Mouse (Mus musculus): Measurements from ENCODE around the gene Tnfrsf9. TPM values are rescaled to one million over a fixed set of nuclear protein-coding genes. Genes with fewer than 3 reads are reported as not detected.
A peak's percentile ranks its signal among the peaks of the same experiment; 100 is the strongest.

Tnfrsf9 gene
- polyA plus RNA-seq, 1 experiment from 2014 or later, result 0.11 TPM

- DNase-seq (ENCODE audit: low spot score) (no peak), ATAC-seq (ENCODE audit: low read depth) (no peak)
- H3K4me2 ChIP-seq (ENCODE audit: low read depth, low read length), result peak overlapping the region; percentile 65
These were observed 619 bp upstream of the Tnfrsf9 start for GRCm38 (mm10) chr4:150913743-150914142.

GRCm38 (mm10) chr4:150915181-150915906 is 982 bp downstream of the Tnfrsf9 start:
- WGBS, result 46% methylated on average over 10 of the region's 10 CpGs
- Histone ChIP-seq H3K27ac (replicated peaks; ENCODE audit: low read depth, low read length) (peak overlapping the region; percentile 85; the same call in 1 of the 2 replicates), H3K4me3 (ENCODE audit: low read depth, low read length) (peak overlapping the region; percentile 70)

More at GRCm38 (mm10) chr4:150913743-150914142, 619 bp upstream of the Tnfrsf9 start:
- Histone ChIP-seq H3K4me1 (ENCODE audit: control insufficient read depth, insufficient read depth, low read length) (peaks cover 13% of the 10 kb centered on the region), H3K27ac (replicated peaks; ENCODE audit: low read depth, low read length) (peak overlapping the region; percentile 85), H3K9me3 (ENCODE audit: control insufficient read depth, low read length) (no peaks in the 10 kb centered on the region), H3K36me3 (ENCODE audit: control insufficient read depth, insufficient read depth, low read length) (no peaks in the 10 kb centered on the region), H3K4me3 (ENCODE audit: low read depth, low read length) (peak overlapping the region; percentile 70), H3K27me3 (replicated peaks; ENCODE audit: control insufficient read depth, insufficient read depth, low read length) (no peaks in the 10 kb centered on the region), H3K9ac (ENCODE audit: low read depth, low read length) (peak overlapping the region; percentile 89)
- WGBS, result 14% methylated on average over 12 of the region's 12 CpGs

GRCm38 (mm10) chr4:150917336-150918027 is 3.1 kb downstream of the Tnfrsf9 start:
- no peak for ATAC-seq (ENCODE audit: low read depth)
- Histone ChIP-seq H3K36me3 (ENCODE audit: control insufficient read depth, insufficient read depth, low read length) (no peaks in the 10 kb centered on the region), H3K4me3 (ENCODE audit: low read depth, low read length) (no peak overlapping the region), H3K27ac (replicated peaks; ENCODE audit: low read depth, low read length) (no peak overlapping the region), H3K27me3 (replicated peaks; ENCODE audit: control insufficient read depth, insufficient read depth, low read length) (no peaks in the 10 kb centered on the region), H3K9ac (ENCODE audit: low read depth, low read length) (no peak overlapping the region), H3K4me2 (ENCODE audit: low read depth, low read length) (no peak overlapping the region), H3K4me1 (ENCODE audit: control insufficient read depth, insufficient read depth, low read length) (peaks cover 13% of the 10 kb centered on the region), H3K9me3 (ENCODE audit: control insufficient read depth, low read length) (no peaks in the 10 kb centered on the region)
- WGBS, result 67% methylated on average over 8 of the region's 8 CpGs
- DNase-seq (ENCODE audit: low spot score), result no peak

More at GRCm38 (mm10) chr4:150915181-150915906, 982 bp downstream of the Tnfrsf9 start:
- H3K27me3 ChIP-seq (replicated peaks; ENCODE audit: control insufficient read depth, insufficient read depth, low read length), result no peaks in the 10 kb centered on the region
- ATAC-seq (ENCODE audit: low read depth) (no peak), DNase-seq (ENCODE audit: low spot score) (no peak)
- peaks cover 13% of the 10 kb centered on the region for H3K4me1 ChIP-seq (ENCODE audit: control insufficient read depth, insufficient read depth, low read length)
- no peaks in the 10 kb centered on the region for H3K9me3 ChIP-seq (ENCODE audit: control insufficient read depth, low read length)
- H3K4me2 ChIP-seq (ENCODE audit: low read depth, low read length), result peak overlapping the region; percentile 65
- peak overlapping the region; percentile 89 for H3K9ac ChIP-seq (ENCODE audit: low read depth, low read length)
- no peaks in the 10 kb centered on the region for H3K36me3 ChIP-seq (ENCODE audit: control insufficient read depth, insufficient read depth, low read length)

DNA sequence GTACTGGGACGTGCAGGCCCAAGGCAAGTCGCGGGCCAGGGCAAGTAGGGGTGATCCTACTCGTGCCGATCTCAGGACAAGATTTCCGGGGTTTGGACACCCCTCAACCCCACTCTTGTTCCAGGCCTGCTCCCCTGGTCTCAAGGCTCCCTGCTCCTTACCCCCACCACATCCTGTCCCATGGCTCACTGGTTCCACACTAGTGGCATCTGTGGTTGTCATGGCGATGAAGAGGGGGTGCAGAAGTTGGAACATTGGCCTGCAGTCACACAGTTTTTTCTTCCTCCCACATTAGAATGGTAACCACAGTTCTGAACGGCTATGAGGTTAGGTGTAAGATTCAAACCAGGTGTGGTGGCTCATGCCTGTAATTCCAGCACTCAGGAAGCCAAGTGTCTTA is 6.8 kb downstream of the Tnfrsf9 start:
- no peaks in the 10 kb centered on the region for H3K36me3 ChIP-seq (ENCODE audit: control insufficient read depth, insufficient read depth, low read length)
- no peak overlapping the region for H3K4me3 ChIP-seq (ENCODE audit: low read depth, low read length)
- H3K27me3 ChIP-seq (replicated peaks; ENCODE audit: control insufficient read depth, insufficient read depth, low read length), result no peaks in the 10 kb centered on the region
- H3K9me3 ChIP-seq (ENCODE audit: control insufficient read depth, low read length), result no peaks in the 10 kb centered on the region
- 71% methylated on average over 8 of the region's 8 CpGs for WGBS
- no peak overlapping the region for H3K9ac ChIP-seq (ENCODE audit: low read depth, low read length)
- DNase-seq (ENCODE audit: low spot score) (no peak), ATAC-seq (ENCODE audit: low read depth) (no peak)
- no peak overlapping the region for H3K27ac ChIP-seq (replicated peaks; ENCODE audit: low read depth, low read length)
- H3K4me1 ChIP-seq (ENCODE audit: control insufficient read depth, insufficient read depth, low read length), result no peaks in the 10 kb centered on the region
- no peak overlapping the region for H3K4me2 ChIP-seq (ENCODE audit: low read depth, low read length)

GRCm38 (mm10) chr4:150924308-150924707 is 9.9 kb downstream of the Tnfrsf9 start:
- H3K4me3 ChIP-seq (ENCODE audit: low read depth, low read length), result no peak overlapping the region
- ATAC-seq (ENCODE audit: low read depth) (no peak), DNase-seq (ENCODE audit: low spot score) (no peak)
- H3K27me3 ChIP-seq (replicated peaks; ENCODE audit: control insufficient read depth, insufficient read depth, low read length), result no peaks in the 10 kb centered on the region
- H3K9ac ChIP-seq (ENCODE audit: low read depth, low read length), result no peak overlapping the region
- no peaks in the 10 kb centered on the region for H3K36me3 ChIP-seq (ENCODE audit: control insufficient read depth, insufficient read depth, low read length)
- no peaks in the 10 kb centered on the region for H3K9me3 ChIP-seq (ENCODE audit: control insufficient read depth, low read length)
- H3K27ac ChIP-seq (replicated peaks; ENCODE audit: low read depth, low read length), result no peak overlapping the region
- no peaks in the 10 kb centered on the region for H3K4me1 ChIP-seq (ENCODE audit: control insufficient read depth, insufficient read depth, low read length)
- no peak overlapping the region for H3K4me2 ChIP-seq (ENCODE audit: low read depth, low read length)
- 82% methylated on average over 13 of the region's 13 CpGs for WGBS

DNA sequence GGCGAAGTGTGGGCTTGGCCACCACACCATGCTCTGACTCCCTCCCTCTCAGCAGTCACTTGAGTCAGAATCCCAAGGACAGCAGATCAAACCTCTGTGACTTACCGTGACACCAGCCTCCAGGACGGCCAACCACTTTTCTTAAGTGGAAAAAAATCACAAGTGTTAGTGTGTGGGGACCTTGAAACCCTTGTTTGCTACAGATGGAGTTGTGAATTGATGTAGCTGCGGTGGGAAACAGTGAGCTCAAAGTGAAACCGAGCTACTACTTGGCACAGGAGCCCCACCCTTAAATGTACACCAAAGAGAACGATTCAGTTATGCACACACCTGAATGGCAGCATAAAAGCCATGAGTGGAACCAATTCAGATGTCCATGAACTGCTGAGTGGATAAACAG is 10.6 kb downstream of the Tnfrsf9 start:
- H3K27me3 ChIP-seq (replicated peaks; ENCODE audit: control insufficient read depth, insufficient read depth, low read length), result no peaks in the 10 kb centered on the region

GRCm38 (mm10) chr4:150925923-150926322 is 11.6 kb downstream of the Tnfrsf9 start:
- H3K27me3 ChIP-seq (replicated peaks; ENCODE audit: control insufficient read depth, insufficient read depth, low read length), result no peaks in the 10 kb centered on the region
- H3K9me3 ChIP-seq (ENCODE audit: control insufficient read depth, low read length), result no peaks in the 10 kb centered on the region
- H3K9ac ChIP-seq (ENCODE audit: low read depth, low read length), result no peak overlapping the region
- H3K4me3 ChIP-seq (ENCODE audit: low read depth, low read length), result no peak overlapping the region
- H3K27ac ChIP-seq (replicated peaks; ENCODE audit: low read depth, low read length), result no peak overlapping the region
- H3K4me2 ChIP-seq (ENCODE audit: low read depth, low read length), result no peak overlapping the region
- 58% methylated on average over 5 of the region's 5 CpGs for WGBS
- DNase-seq (ENCODE audit: low spot score) (no peak), ATAC-seq (ENCODE audit: low read depth) (no peak)
- H3K36me3 ChIP-seq (ENCODE audit: control insufficient read depth, insufficient read depth, low read length), result no peaks in the 10 kb centered on the region
- H3K4me1 ChIP-seq (ENCODE audit: control insufficient read depth, insufficient read depth, low read length), result no peaks in the 10 kb centered on the region

More for the DNA sequence above, 10.6 kb downstream of the Tnfrsf9 start:
- Histone ChIP-seq H3K4me1 (ENCODE audit: control insufficient read depth, insufficient read depth, low read length) (no peaks in the 10 kb centered on the region), H3K4me3 (ENCODE audit: low read depth, low read length) (no peak overlapping the region), H3K9me3 (ENCODE audit: control insufficient read depth, low read length) (no peaks in the 10 kb centered on the region), H3K36me3 (ENCODE audit: control insufficient read depth, insufficient read depth, low read length) (no peaks in the 10 kb centered on the region), H3K4me2 (ENCODE audit: low read depth, low read length) (no peak overlapping the region), H3K27ac (replicated peaks; ENCODE audit: low read depth, low read length) (no peak overlapping the region), H3K9ac (ENCODE audit: low read depth, low read length) (no peak overlapping the region)
- ATAC-seq (ENCODE audit: low read depth) (no peak), DNase-seq (ENCODE audit: low spot score) (no peak)
- WGBS, result 85% methylated on average over 6 of the region's 6 CpGs

DNA sequence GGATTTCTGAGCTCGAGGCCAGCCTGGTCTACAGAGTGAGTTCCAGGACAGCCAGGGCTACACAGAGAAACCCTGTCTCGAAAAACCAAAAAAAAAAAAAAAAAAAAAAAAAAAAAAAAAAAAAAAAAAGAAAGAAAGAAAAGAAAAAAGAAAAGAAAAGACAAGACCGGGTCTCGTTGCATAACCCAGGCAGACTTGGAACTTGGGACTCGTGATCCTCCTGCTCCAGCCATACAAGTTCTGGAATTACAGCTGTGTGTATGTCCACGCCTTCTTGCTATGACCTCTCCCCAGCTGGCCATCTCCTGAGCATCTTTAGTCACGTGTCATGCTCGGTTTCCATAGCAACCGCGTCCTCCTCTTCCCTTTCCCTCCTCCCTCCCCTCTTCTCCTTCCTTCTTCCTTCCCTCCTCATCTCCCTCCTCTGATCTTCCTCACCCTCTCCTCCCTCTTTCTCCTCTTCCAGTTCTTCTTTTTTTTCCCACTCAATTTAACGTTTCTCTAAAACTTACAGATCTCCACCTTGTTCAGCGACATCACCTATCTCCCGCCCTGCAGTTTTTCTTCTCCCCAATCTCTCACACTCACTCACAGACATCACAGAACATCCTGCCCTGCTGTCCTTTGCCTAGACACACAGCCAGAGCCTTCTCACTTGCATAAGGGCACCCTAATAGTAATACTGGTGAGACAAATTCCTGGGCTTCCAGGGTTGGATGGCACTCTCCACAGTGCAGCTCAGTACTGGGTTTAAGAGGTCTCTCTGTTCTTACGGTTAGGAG is 12.8 kb downstream of the Tnfrsf9 start:
- H3K9me3 ChIP-seq (ENCODE audit: control insufficient read depth, low read length), result no peaks in the 10 kb centered on the region
- WGBS, result 45% methylated on average over 13 of the region's 14 CpGs
- H3K4me2 ChIP-seq (ENCODE audit: low read depth, low read length), result no peak overlapping the region
- no peaks in the 10 kb centered on the region for H3K4me1 ChIP-seq (ENCODE audit: control insufficient read depth, insufficient read depth, low read length)
- DNase-seq (ENCODE audit: low spot score) (peak; percentile 26), ATAC-seq (ENCODE audit: low read depth) (no peak)
- H3K9ac ChIP-seq (ENCODE audit: low read depth, low read length), result no peak overlapping the region
- no peaks in the 10 kb centered on the region for H3K27me3 ChIP-seq (replicated peaks; ENCODE audit: control insufficient read depth, insufficient read depth, low read length)
- no peaks in the 10 kb centered on the region for H3K36me3 ChIP-seq (ENCODE audit: control insufficient read depth, insufficient read depth, low read length)
- no peak overlapping the region for H3K4me3 ChIP-seq (ENCODE audit: low read depth, low read length)
- H3K27ac ChIP-seq (replicated peaks; ENCODE audit: low read depth, low read length), result no peak overlapping the region
